Mouse (Mus musculus) lung, embryonic 16.5 days (tissue): ENCODE measurements around the gene Fam126b. TPM values are rescaled to one million over a fixed set of nuclear protein-coding genes. Genes with fewer than 3 reads are reported as not detected.
A peak's percentile ranks its signal among the peaks of the same experiment; 100 is the strongest.

Experiments used
- ATAC-seq: fragments of 200-750 bp; cut with Nextera tagmentation; 2 replicates; pipeline ENCODE4 v1.8.0; 2017; ENCODE audit warnings: low read depth, mild to moderate bottlenecking, moderate library complexity
- H3K27ac ChIP-seq: fragments of 300-500 bp; sonication (generic); 2 replicates; pipeline ENCODE4 v1.5.1; 2014; ENCODE audit warnings: mild to moderate bottlenecking, control low read depth, low read length
- H3K27me3 ChIP-seq: fragments of 300-500 bp; sonication (generic); 2 replicates; pipeline ENCODE4 v1.6.1; 2014; ENCODE audit warnings: low read depth, low read length, mixed read lengths; ENCODE audit not compliant: control insufficient read depth, insufficient read depth
- H3K36me3 ChIP-seq: fragments of 300-500 bp; sonication (generic); 2 replicates; pipeline ENCODE4 v1.6.1; 2014; ENCODE audit warnings: low read length; ENCODE audit not compliant: control insufficient read depth, insufficient read depth
- H3K4me1 ChIP-seq: fragments of 300-500 bp; sonication (generic); replicated peaks from 2 replicates; pipeline ENCODE4 v1.6.1; 2014; ENCODE audit warnings: low read length, mixed read lengths; ENCODE audit not compliant: control insufficient read depth, insufficient read depth
- H3K4me2 ChIP-seq: fragments of 300-500 bp; sonication (generic); 2 replicates; pipeline ENCODE4 v1.6.1; 2014; ENCODE audit warnings: low read depth, low read length, control low read depth
- H3K4me3 ChIP-seq: fragments of 300-500 bp; sonication (generic); 2 replicates; pipeline ENCODE4 v1.5.1; 2014; ENCODE audit warnings: mild to moderate bottlenecking, low read length, control low read depth
- H3K9ac ChIP-seq: fragments of 300-500 bp; sonication (generic); 2 replicates; pipeline ENCODE4 v1.6.1; 2014; ENCODE audit warnings: low read length, control low read depth
- H3K9me3 ChIP-seq: fragments of 300-500 bp; sonication (generic); 2 replicates; pipeline ENCODE4 v1.6.1; 2016; ENCODE audit warnings: low read length; ENCODE audit not compliant: control insufficient read depth
- WGBS: fragments of 180-500 bp; shearing (Covaris S2); extraction: QIAGEN DNeasy Blood & Tissue Kit; methylation state at CpG from one replicate; pipeline ENCODE4 v1.1.7; 2014; 5-methylcytosine and 5-hydroxymethylcytosine counted together
- polyA plus RNA-seq: library from polyadenylated mRNA; unstranded; fragments of >200 nt; fragmentation: Nextera tagmentation; extraction: Ambion mirVana; gene quantifications from 2 replicates; pipeline ENCODE4 v1.2.1, GENCODE M21; 2015

Gene Fam126b
- polyA plus RNA-seq, 1 experiment from 2014 or later: 8.7 TPM

DNA sequence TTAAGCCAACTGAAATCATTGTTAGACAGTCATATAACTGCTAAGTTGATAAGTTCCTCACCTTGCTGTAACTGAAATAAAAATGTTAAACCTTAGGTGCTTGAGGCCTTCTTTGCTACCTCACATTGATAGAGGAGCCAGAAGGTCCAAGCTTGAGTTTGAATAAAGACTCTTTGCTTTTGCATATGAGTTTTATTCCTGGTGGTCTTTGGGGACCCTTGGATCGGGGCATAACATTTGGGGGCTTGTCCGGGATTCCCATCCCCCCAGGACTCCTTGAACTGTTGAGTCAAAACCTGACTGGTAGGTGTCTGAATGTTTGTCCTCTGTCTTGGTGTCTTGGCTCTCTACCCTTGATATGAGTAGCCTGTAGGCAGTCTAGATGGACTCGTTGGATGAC, 78.9 kb downstream of the Fam126b start:
- Histone ChIP-seq H3K27me3 (no peaks in the 10 kb centered on the region), H3K9ac (no peak overlapping the region), H3K4me2 (no peak overlapping the region), H3K4me3 (no peak overlapping the region), H3K36me3 (peaks cover 10% of the 10 kb centered on the region), H3K4me1 (peaks cover 7% of the 10 kb centered on the region), H3K27ac (no peak overlapping the region), H3K9me3 (peaks cover 23% of the 10 kb centered on the region)
- no peak for ATAC-seq
- WGBS: 91% methylated on average over 3 of the region's 3 CpGs

DNA sequence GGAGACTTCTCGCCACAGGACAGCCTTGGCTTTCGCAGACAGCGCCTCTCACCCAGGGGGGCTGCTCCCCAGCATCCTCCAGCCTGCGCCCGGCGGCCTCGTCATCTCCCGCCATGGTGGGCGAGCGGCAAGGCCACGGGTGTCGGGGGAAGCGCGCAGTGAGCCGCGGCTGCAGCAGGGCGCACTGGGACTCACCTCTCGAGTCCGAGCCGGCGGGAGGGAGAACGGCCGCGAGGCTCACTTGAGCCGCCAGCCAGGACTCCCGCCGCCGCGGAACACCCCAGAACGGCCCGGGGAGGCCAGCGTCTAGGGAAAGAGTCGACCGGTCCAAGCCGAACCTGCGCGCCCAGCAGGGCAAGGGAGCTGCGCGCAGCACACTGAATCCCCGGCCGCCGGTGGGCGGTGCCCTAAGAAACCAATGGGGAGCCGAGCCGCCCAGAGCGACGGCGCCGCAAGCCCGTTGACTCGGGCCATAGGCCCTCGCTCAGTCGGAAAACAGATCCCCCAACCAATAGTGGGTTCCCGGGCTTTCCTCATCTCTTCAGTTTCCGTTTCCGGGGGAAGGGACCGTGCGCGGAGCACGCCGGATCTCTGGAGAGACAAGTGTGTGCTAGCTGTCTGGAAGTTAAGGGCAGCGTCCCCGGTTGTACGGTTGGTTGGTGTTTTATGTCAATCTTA, 81.4 kb downstream of the Fam126b start, which contains the start of gene Orc2:
Orc2 (minus strand) TSS at position 533 of the 678 bp plus-strand sequence.
- Histone ChIP-seq H3K4me2 (peak within 1 kb of the TSS; percentile 75), H3K27me3 (no peaks in the 10 kb centered on the region), H3K9me3 (peaks cover 21% of the 10 kb centered on the region), H3K4me3 (peak within 1 kb of the TSS; percentile 81), H3K27ac (peak within 1 kb of the TSS; percentile 71), H3K9ac (peak within 1 kb of the TSS; percentile 87), H3K36me3 (peaks cover 19% of the 10 kb centered on the region), H3K4me1 (peaks cover 7% of the 10 kb centered on the region)
- WGBS: under 1% methylated on average over 59 of the region's 64 CpGs
- peak; percentile 100 for ATAC-seq

DNA sequence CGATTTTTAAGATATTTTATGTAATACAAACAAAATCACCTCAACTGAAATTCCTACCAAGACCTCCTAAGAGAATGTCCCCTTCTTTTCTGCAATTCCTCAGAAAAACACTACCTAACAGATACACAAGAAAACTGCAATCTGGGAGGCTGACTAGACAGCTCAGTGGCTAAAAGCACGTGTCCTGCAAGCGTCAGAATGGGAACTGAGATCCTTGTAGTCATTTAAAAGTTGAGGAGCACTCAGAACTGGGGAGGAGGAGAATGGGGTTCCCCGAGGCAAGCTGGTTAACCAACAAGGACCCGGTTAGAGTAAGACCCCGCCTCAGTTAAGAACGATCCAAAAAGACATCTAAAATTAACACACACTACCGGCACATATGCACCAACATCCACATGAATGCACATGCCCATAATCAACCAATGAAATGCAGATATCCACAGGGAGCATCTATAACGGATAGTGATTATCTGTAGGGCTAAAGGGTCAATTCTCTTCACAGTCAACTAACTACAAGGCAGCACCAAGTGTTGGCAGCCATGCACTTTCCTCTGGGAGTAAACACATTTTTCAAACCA, 82.2 kb downstream of the Fam126b start:
- peak overlapping the region; percentile 81 for H3K4me3 ChIP-seq
- peaks cover 21% of the 10 kb centered on the region for H3K9me3 ChIP-seq
- H3K4me2 ChIP-seq: peak overlapping the region; percentile 75
- no peaks in the 10 kb centered on the region for H3K27me3 ChIP-seq
- peak overlapping the region; percentile 87 for H3K9ac ChIP-seq
- 16% methylated on average over 9 of the region's 9 CpGs for WGBS
- H3K36me3 ChIP-seq: peaks cover 23% of the 10 kb centered on the region
- ATAC-seq: no peak
- peaks cover 7% of the 10 kb centered on the region for H3K4me1 ChIP-seq
- H3K27ac ChIP-seq: no peak overlapping the region; the same call in 1 of the 2 replicates

DNA sequence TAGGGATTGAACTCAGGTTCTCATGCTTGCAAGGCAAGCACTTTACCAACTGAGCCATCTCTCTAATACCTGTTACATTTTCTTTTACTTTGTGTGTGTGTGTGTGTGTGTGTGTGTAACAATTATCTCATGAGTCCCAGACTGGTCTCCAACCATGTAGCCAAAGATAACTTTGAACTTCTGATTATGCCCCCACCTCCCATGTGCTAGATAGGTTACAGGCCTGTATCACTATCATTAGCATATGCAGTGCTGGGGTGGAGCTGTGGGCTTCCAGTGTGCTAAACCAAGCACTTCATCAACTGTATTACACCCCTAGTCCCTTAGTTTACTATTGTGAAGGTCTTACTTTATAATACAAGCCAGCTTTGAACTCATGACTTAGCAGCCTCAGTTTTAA, 83.0 kb downstream of the Fam126b start:
- Histone ChIP-seq H3K36me3 (peaks cover 23% of the 10 kb centered on the region), H3K9me3 (peaks cover 15% of the 10 kb centered on the region), H3K4me2 (peak overlapping the region; percentile 75), H3K4me1 (peaks cover 7% of the 10 kb centered on the region), H3K27ac (no peak overlapping the region), H3K4me3 (no peak overlapping the region), H3K9ac (no peak overlapping the region), H3K27me3 (no peaks in the 10 kb centered on the region)
- no peak for ATAC-seq

DNA sequence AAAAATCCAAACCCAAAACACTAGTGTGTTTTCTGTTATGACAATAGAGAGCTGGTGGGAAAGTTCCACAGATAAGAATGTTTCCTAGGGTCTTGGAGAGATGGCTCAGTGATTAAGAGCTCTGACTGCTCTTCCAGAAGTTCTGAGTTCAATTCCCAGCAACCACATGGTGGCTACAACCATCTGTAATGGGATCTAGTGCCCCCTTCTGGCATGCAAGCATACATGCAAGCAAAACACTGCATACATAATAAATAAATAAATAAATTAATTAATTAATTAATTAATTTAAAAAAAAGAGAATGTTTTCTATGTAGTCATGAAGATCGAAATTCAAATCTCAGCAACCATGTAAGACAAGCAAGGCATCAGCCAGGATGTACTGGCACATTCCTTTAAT, 87.4 kb downstream of the Fam126b start:
- no peak overlapping the region for H3K4me2 ChIP-seq
- H3K9ac ChIP-seq: no peak overlapping the region
- WGBS: 92% methylated on average over 1 of the region's 1 CpGs
- H3K4me3 ChIP-seq: no peak overlapping the region
- H3K36me3 ChIP-seq: peaks cover 21% of the 10 kb centered on the region
- no peak overlapping the region for H3K27ac ChIP-seq
- H3K4me1 ChIP-seq: peaks cover 5% of the 10 kb centered on the region
- H3K9me3 ChIP-seq: no peaks in the 10 kb centered on the region
- no peaks in the 10 kb centered on the region for H3K27me3 ChIP-seq
- ATAC-seq: no peak

DNA sequence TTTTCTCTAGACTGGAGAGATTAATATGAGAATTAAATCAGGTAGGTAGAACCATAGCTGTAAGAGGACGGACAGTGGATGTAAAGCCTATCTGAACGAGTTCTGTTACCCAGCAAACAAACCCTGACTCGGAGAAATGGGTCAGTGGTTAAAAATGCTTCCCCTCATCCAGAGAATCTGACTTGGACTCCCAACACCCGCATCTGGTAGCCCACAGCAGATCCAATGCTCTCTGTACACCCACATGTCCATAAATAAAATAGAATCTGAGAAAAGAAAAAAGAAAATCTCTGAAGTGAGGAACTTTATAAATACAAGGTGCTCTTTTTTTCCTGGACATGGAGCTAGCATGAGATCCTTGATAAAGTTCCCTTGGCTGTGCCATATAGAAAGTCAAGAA, 88.4 kb downstream of the Fam126b start:
- no peaks in the 10 kb centered on the region for H3K27me3 ChIP-seq
- WGBS: 88% methylated on average over 4 of the region's 4 CpGs
- H3K4me1 ChIP-seq: no peaks in the 10 kb centered on the region
- ATAC-seq: no peak
- H3K4me2 ChIP-seq: no peak overlapping the region
- no peak overlapping the region for H3K9ac ChIP-seq
- no peak overlapping the region for H3K27ac ChIP-seq
- H3K9me3 ChIP-seq: no peaks in the 10 kb centered on the region
- peaks cover 23% of the 10 kb centered on the region for H3K36me3 ChIP-seq
- no peak overlapping the region for H3K4me3 ChIP-seq

DNA sequence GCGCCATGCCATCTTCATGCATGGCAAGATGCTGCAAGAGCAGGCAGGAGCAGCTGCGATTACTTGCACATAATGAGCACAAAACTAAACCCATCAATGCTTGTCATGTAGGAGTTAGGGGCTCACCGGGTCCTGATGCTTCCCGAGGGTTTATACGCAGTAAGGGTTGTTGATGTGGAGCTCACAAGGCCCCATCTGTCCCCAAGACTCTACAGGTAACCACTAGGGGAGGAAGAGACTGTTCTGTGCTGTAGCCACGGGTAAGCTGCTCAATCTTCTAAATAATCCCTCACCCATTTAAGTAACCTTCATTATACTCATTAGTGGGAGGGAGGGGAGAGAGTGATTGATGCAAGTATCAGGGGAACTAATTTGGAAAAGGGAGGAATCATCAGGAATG, 90.5 kb downstream of the Fam126b start:
- Histone ChIP-seq H3K9ac (no peak overlapping the region), H3K27ac (no peak overlapping the region), H3K27me3 (no peaks in the 10 kb centered on the region), H3K36me3 (peaks cover 32% of the 10 kb centered on the region), H3K4me3 (no peak overlapping the region), H3K4me2 (no peak overlapping the region), H3K4me1 (no peaks in the 10 kb centered on the region), H3K9me3 (no peaks in the 10 kb centered on the region)
- WGBS: 86% methylated on average over 6 of the region's 6 CpGs
- no peak for ATAC-seq

DNA sequence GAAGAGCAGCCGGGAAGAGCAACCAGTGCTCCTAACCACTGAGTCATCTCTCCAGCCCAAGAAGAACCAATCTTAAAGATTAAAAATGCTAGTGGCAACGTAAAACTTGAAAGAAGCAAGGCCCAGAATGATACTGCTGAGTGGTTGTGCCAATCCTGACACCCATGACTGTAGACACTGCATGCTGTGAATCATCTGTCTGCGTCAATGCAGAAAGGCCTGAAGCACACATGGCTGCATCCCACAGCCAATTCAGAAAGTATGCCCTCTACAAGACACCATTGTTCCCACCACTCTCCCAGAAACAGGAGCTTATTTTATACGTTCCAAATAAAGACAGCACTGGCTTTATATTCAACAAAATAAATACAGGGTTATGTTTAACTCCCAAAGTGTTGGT, 103.5 kb downstream of the Fam126b start:
- Histone ChIP-seq H3K4me2 (no peak overlapping the region), H3K27ac (no peak overlapping the region), H3K9ac (no peak overlapping the region), H3K4me3 (no peak overlapping the region), H3K27me3 (no peaks in the 10 kb centered on the region), H3K36me3 (peaks cover 20% of the 10 kb centered on the region), H3K9me3 (no peaks in the 10 kb centered on the region), H3K4me1 (no peaks in the 10 kb centered on the region)
- WGBS: 92% methylated on average over 4 of the region's 4 CpGs
- no peak for ATAC-seq

DNA sequence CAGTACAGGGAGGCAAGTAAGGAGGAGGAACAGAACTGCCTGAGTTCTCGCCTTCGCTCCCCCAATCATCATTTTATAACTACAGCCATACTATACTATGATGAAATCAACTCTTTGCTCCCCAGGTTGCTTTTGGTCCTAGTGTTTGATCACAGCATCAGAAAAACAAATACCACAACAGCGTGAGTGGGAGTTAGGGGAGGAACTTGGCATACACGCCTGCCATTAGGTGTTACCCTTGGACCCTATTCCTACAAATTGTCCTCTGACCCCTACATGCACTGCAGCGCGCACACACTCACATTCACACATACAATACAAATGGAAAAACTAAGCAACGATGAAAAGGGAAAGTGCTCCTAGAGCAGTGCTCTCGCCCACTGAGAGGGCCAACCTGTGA, 110.5 kb downstream of the Fam126b start:
- H3K4me2 ChIP-seq: no peak overlapping the region
- no peak overlapping the region for H3K4me3 ChIP-seq
- no peaks in the 10 kb centered on the region for H3K27me3 ChIP-seq
- WGBS: 93% methylated on average over 8 of the region's 8 CpGs
- no peak for ATAC-seq
- H3K9ac ChIP-seq: no peak overlapping the region
- no peaks in the 10 kb centered on the region for H3K4me1 ChIP-seq
- no peaks in the 10 kb centered on the region for H3K9me3 ChIP-seq
- H3K27ac ChIP-seq: no peak overlapping the region
- peaks cover 37% of the 10 kb centered on the region for H3K36me3 ChIP-seq
